Mouse (Mus musculus) bone marrow, adult 2 months (tissue): ENCODE measurements around the gene Themis3.

Experiments
- CTCF ChIP-seq: fragments of 200-500 bp; IDR thresholded peaks from 2 replicates; pipeline ENCODE4 v1.5.1; 2011; ENCODE audit warnings: low read length, control low read depth; ENCODE audit not compliant: control insufficient read depth, insufficient read depth
- POLR2A ChIP-seq: fragments of 200-500 bp; IDR thresholded peaks from 2 replicates; pipeline ENCODE4 v1.6.1; 2011; ENCODE audit warnings: low read depth, mild to moderate bottlenecking, control low read depth, low read length, borderline replicate concordance; ENCODE audit not compliant: control insufficient read depth

- TF ChIP-seq CTCF (no peak), POLR2A (no peak)
These were observed 10.5 kb upstream of the Themis3 start for GRCm38 (mm10) chr17:66604931-66605330.
